Mouse (Mus musculus) liver, adult 2 months (tissue): ENCODE results near the gene Nrd1.

ENCODE experiments used
- CTCF ChIP-seq: fragments of 200-500 bp; IDR thresholded peaks from 2 replicates; pipeline ENCODE4 v1.5.1; 2011; ENCODE audit warnings: low read depth, low read length, control low read depth
- POLR2A ChIP-seq: fragments of 200-500 bp; IDR thresholded peaks from 2 replicates; pipeline ENCODE4 v1.6.1; 2011; ENCODE audit warnings: low read length, control low read depth; ENCODE audit not compliant: insufficient read depth; ENCODE audit errors: extremely low read depth

GRCm38 (mm10) chr4:109008046-109008445 lies 7.6 kb downstream of the Nrd1 start:
- no peak for TF ChIP-seq POLR2A
- TF ChIP-seq CTCF = no peak
